Mouse (Mus musculus) forebrain, embryonic 16.5 days (tissue): ENCODE measurements around the gene Noct. TPM values are rescaled to one million over a fixed set of nuclear protein-coding genes. Genes with fewer than 3 reads are reported as not detected.

Experiments
- ATAC-seq: fragments of 200-750 bp; cut with Nextera tagmentation; 2 replicates; pipeline ENCODE4 v1.8.0; 2017; ENCODE audit warnings: mild to moderate bottlenecking, moderate library complexity
- H3K27ac ChIP-seq: fragments of 300-500 bp; sonication (generic); 2 replicates; pipeline ENCODE4 v1.5.1; 2014; ENCODE audit warnings: low read length, control low read depth
- H3K27me3 ChIP-seq: fragments of 300-500 bp; sonication (generic); replicated peaks from 2 replicates; pipeline ENCODE4 v1.6.1; 2014; ENCODE audit warnings: low read length; ENCODE audit not compliant: control insufficient read depth, insufficient read depth
- H3K36me3 ChIP-seq: fragments of 300-500 bp; sonication (generic); 2 replicates; pipeline ENCODE4 v1.6.1; 2014; ENCODE audit not compliant: control insufficient read depth, insufficient read depth
- H3K4me1 ChIP-seq: fragments of 300-500 bp; sonication (generic); replicated peaks from 2 replicates; pipeline ENCODE4 v1.6.1; 2014; ENCODE audit warnings: low read length; ENCODE audit not compliant: control insufficient read depth, insufficient read depth
- H3K4me2 ChIP-seq: fragments of 300-500 bp; sonication (generic); 2 replicates; pipeline ENCODE4 v1.6.1; 2014; ENCODE audit warnings: mild to moderate bottlenecking, low read length, control low read depth
- H3K4me3 ChIP-seq: fragments of 300-500 bp; sonication (generic); replicated peaks from 2 replicates; pipeline ENCODE4 v1.5.1; 2014; ENCODE audit warnings: mild to moderate bottlenecking, low read length, control low read depth
- H3K9ac ChIP-seq: fragments of 300-500 bp; sonication (generic); replicated peaks from 2 replicates; pipeline ENCODE4 v1.6.1; 2014; ENCODE audit warnings: low read depth, low read length, control low read depth
- H3K9me3 ChIP-seq: fragments of 300-500 bp; sonication (generic); 2 replicates; pipeline ENCODE4 v1.6.1; 2016; ENCODE audit warnings: low read length; ENCODE audit not compliant: control insufficient read depth
- WGBS: fragments of 180-500 bp; shearing (Covaris S2); extraction: QIAGEN DNeasy Blood & Tissue Kit; methylation state at CpG from one replicate; pipeline ENCODE4 v1.1.7; 2014; 5-methylcytosine and 5-hydroxymethylcytosine counted together
- polyA plus RNA-seq: library from polyadenylated mRNA; unstranded; fragments of >200 nt; fragmentation: Nextera tagmentation; extraction: Ambion mirVana; gene quantifications from 2 replicates; pipeline ENCODE4 v1.2.1, GENCODE M21; 2015

Gene Noct
- polyA plus RNA-seq, 1 experiment from 2014 or later, result 21.3 TPM

- Histone ChIP-seq H3K9me3 (no peaks in the 10 kb centered on the region), H3K4me3 (no peak overlapping the region), H3K9ac (no peak overlapping the region), H3K4me1 (no peaks in the 10 kb centered on the region), H3K27ac (no peak overlapping the region), H3K27me3 (no peaks in the 10 kb centered on the region), H3K4me2 (no peak overlapping the region), H3K36me3 (peaks cover 21% of the 10 kb centered on the region)
- 95% methylated on average over 13 of the region's 13 CpGs for WGBS
- no peak for ATAC-seq
Observed at GRCm38 (mm10) chr3:51249866-51250265, 25.6 kb downstream of the Noct start.

GRCm38 (mm10) chr3:51251057-51251456, 26.8 kb downstream of the Noct start:
- H3K9me3 ChIP-seq, result no peaks in the 10 kb centered on the region
- H3K27me3 ChIP-seq, result no peaks in the 10 kb centered on the region
- no peak for ATAC-seq
- H3K27ac ChIP-seq, result no peak overlapping the region
- WGBS, result 78% methylated on average over 5 of the region's 5 CpGs
- no peak overlapping the region for H3K4me3 ChIP-seq
- H3K36me3 ChIP-seq, result peaks cover 26% of the 10 kb centered on the region
- no peak overlapping the region for H3K9ac ChIP-seq
- no peak overlapping the region for H3K4me2 ChIP-seq
- H3K4me1 ChIP-seq, result no peaks in the 10 kb centered on the region

GRCm38 (mm10) chr3:51252223-51252622, 28.0 kb downstream of the Noct start:
- no peak overlapping the region for H3K9ac ChIP-seq
- no peaks in the 10 kb centered on the region for H3K4me1 ChIP-seq
- no peaks in the 10 kb centered on the region for H3K9me3 ChIP-seq
- H3K4me3 ChIP-seq, result no peak overlapping the region
- WGBS, result 100% methylated on average over 1 of the region's 1 CpGs
- H3K27me3 ChIP-seq, result no peaks in the 10 kb centered on the region
- no peak overlapping the region for H3K27ac ChIP-seq
- no peak overlapping the region for H3K4me2 ChIP-seq
- peaks cover 35% of the 10 kb centered on the region for H3K36me3 ChIP-seq
- no peak for ATAC-seq

- Histone ChIP-seq H3K27me3 (no peaks in the 10 kb centered on the region), H3K4me3 (no peak overlapping the region), H3K36me3 (peaks cover 38% of the 10 kb centered on the region), H3K4me1 (no peaks in the 10 kb centered on the region), H3K4me2 (no peak overlapping the region), H3K27ac (no peak overlapping the region), H3K9me3 (no peaks in the 10 kb centered on the region), H3K9ac (no peak overlapping the region)
- ATAC-seq, result no peak; the same call in 1 of the 2 replicates
- WGBS, result 92% methylated on average over 12 of the region's 12 CpGs
Observed at GRCm38 (mm10) chr3:51252689-51253402, 28.6 kb downstream of the Noct start.

- Histone ChIP-seq H3K9ac (no peak overlapping the region), H3K36me3 (peaks cover 40% of the 10 kb centered on the region), H3K4me1 (no peaks in the 10 kb centered on the region), H3K4me3 (no peak overlapping the region), H3K27me3 (no peaks in the 10 kb centered on the region), H3K27ac (no peak overlapping the region), H3K9me3 (no peaks in the 10 kb centered on the region), H3K4me2 (no peak overlapping the region)
- 94% methylated on average over 7 of the region's 7 CpGs for WGBS
- no peak for ATAC-seq
Observed at GRCm38 (mm10) chr3:51254784-51255183, 30.5 kb downstream of the Noct start.

- no peak for ATAC-seq
- WGBS, result 89% methylated on average over 12 of the region's 12 CpGs
Observed at GRCm38 (mm10) chr3:51256450-51256849, 32.2 kb downstream of the Noct start.

GRCm38 (mm10) chr3:51258070-51258469, 33.8 kb downstream of the Noct start:
- H3K9me3 ChIP-seq, result no peaks in the 10 kb centered on the region
- H3K9ac ChIP-seq, result no peak overlapping the region
- H3K27me3 ChIP-seq, result no peaks in the 10 kb centered on the region
- no peak for ATAC-seq
- 96% methylated on average over 5 of the region's 5 CpGs for WGBS
- no peak overlapping the region for H3K27ac ChIP-seq
- H3K4me1 ChIP-seq, result no peaks in the 10 kb centered on the region
- peaks cover 37% of the 10 kb centered on the region for H3K36me3 ChIP-seq
- no peak overlapping the region for H3K4me3 ChIP-seq
- H3K4me2 ChIP-seq, result no peak overlapping the region

More at GRCm38 (mm10) chr3:51256450-51256849, 32.2 kb downstream of the Noct start:
- Histone ChIP-seq H3K9ac (no peak overlapping the region), H3K27ac (no peak overlapping the region), H3K9me3 (no peaks in the 10 kb centered on the region), H3K4me2 (no peak overlapping the region), H3K36me3 (peaks cover 42% of the 10 kb centered on the region), H3K27me3 (no peaks in the 10 kb centered on the region), H3K4me3 (no peak overlapping the region), H3K4me1 (no peaks in the 10 kb centered on the region)

- no peak overlapping the region for H3K4me2 ChIP-seq
- no peak overlapping the region for H3K4me3 ChIP-seq
- no peak for ATAC-seq
- H3K36me3 ChIP-seq, result peaks cover 20% of the 10 kb centered on the region
- H3K4me1 ChIP-seq, result no peaks in the 10 kb centered on the region
- H3K27ac ChIP-seq, result no peak overlapping the region
- H3K27me3 ChIP-seq, result no peaks in the 10 kb centered on the region
- no peak overlapping the region for H3K9ac ChIP-seq
- H3K9me3 ChIP-seq, result no peaks in the 10 kb centered on the region
- 90% methylated on average over 8 of the region's 8 CpGs for WGBS
Observed at GRCm38 (mm10) chr3:51262942-51263341, 38.7 kb downstream of the Noct start.

GRCm38 (mm10) chr3:51268434-51268833, 44.2 kb downstream of the Noct start:
- Histone ChIP-seq H3K9me3 (no peaks in the 10 kb centered on the region), H3K4me3 (no peak overlapping the region), H3K9ac (no peak overlapping the region), H3K36me3 (peaks cover 12% of the 10 kb centered on the region), H3K4me2 (no peak overlapping the region), H3K27me3 (no peaks in the 10 kb centered on the region), H3K4me1 (no peaks in the 10 kb centered on the region), H3K27ac (no peak overlapping the region)
- WGBS, result 90% methylated on average over 12 of the region's 12 CpGs
- ATAC-seq, result no peak
